Mouse (Mus musculus) cortical plate, adult 2 months (tissue): Measurements from ENCODE around the gene Mms19. TPM values are rescaled to one million over a fixed set of nuclear protein-coding genes. Genes with fewer than 3 reads are reported as not detected.

Experiments
- H3K27ac ChIP-seq: fragments of 200-500 bp; 2 replicates; pipeline ENCODE4 v1.5.1; 2012; ENCODE audit warnings: low read length, control low read depth, inconsistent platforms; ENCODE audit not compliant: insufficient read depth
- H3K4me1 ChIP-seq: fragments of 200-500 bp; 2 replicates; pipeline ENCODE4 v1.6.1; 2011; ENCODE audit warnings: low read length; ENCODE audit not compliant: control insufficient read depth, insufficient read depth
- H3K4me3 ChIP-seq: fragments of 200-500 bp; 2 replicates; pipeline ENCODE4 v1.5.1; 2011; ENCODE audit warnings: mild to moderate bottlenecking, low read length, control low read depth; ENCODE audit not compliant: insufficient read depth
- CTCF ChIP-seq: fragments of 200-500 bp; IDR thresholded peaks from 2 replicates; pipeline ENCODE4 v1.5.1; 2011; ENCODE audit warnings: mild to moderate bottlenecking, control low read depth, low read length; ENCODE audit not compliant: insufficient read depth; ENCODE audit errors: extremely low read depth
- POLR2A ChIP-seq: fragments of 200-500 bp; IDR thresholded peaks from 2 replicates; pipeline ENCODE4 v1.6.1; 2011; ENCODE audit warnings: mild to moderate bottlenecking, low read length, control low read depth; ENCODE audit not compliant: insufficient read depth; ENCODE audit errors: extremely low read depth
- polyA plus RNA-seq: library from polyadenylated mRNA; depleted of rRNA; stranded (reverse); fragments of >200 nt; gene quantifications from 2 replicates; pipeline ENCODE4 v1.2.3, GENCODE M21; 2012

The Mms19 gene
- polyA plus RNA-seq, 1 experiment: 44.3 TPM

DNA sequence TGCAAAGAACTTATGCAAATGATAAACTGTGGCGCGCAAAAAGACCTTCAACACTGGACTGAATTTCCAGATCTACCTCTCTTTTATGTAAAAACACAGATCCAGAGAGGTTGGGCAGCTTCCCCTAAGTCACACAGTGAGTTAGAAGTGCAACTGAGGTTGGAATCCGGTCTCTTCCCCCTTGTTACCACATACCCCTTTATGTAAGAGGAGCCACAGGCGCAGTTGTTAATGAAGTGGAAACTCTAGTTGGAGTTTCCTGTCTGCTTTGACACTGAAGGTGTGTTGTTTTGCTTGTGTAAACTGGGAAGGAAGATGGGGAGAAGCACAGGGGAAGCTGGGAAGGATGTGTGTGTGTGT, 1.8 kb upstream of the Mms19 start:
- Histone ChIP-seq H3K4me3 (peak overlapping the region; percentile 84), H3K4me1 (no peaks in the 10 kb centered on the region), H3K27ac (no peak overlapping the region)
- TF ChIP-seq CTCF (no peak), POLR2A (no peak)

DNA sequence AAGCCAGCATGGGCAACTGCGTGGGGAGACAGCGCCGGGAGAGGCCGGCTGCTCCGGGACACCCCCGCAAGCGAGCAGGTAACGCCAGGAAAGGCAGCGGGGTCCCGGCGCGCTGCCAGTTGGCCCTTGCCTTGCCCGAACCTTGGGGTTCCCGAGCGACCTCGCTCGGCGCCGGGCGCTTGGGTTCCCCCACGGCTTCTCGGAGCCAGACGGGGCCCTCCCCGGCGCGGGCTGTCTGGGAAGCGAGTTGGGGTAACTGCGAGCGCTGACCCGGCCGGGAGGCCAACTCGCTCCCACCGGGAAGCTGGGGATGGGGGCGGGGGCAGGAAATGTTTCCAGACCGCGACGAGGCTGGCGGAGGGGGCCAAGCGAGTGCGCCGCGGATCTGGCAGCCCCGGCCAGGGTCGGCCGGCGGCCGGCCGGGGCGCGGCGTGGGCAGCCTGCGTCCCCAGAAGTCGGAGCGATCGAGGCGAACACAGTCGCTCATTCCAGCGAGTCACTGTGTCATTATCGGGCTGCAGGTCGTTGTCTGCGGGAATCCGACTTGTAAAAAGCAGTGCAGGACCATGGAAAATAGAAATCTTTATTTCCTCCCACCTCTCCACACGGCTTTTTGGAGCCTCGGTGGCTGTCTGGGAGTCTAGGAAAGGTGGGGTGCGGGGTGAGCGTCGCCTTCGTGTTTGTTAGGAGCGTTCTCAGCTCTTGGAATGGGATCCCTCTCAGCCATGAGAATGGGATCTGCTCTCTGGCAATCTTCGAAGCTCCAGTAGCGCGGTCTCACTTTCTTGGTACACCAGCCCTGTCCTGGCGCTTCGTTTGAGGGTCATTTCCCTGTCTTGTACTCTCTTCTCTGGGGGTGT, 1.2 kb upstream of the Mms19 start:
- no peaks in the 10 kb centered on the region for H3K4me1 ChIP-seq
- H3K4me3 ChIP-seq: peak overlapping the region; percentile 84
- TF ChIP-seq POLR2A (no peak), CTCF (no peak)
- H3K27ac ChIP-seq: peak overlapping the region; percentile 17; the same call in 1 of the 2 replicates

DNA sequence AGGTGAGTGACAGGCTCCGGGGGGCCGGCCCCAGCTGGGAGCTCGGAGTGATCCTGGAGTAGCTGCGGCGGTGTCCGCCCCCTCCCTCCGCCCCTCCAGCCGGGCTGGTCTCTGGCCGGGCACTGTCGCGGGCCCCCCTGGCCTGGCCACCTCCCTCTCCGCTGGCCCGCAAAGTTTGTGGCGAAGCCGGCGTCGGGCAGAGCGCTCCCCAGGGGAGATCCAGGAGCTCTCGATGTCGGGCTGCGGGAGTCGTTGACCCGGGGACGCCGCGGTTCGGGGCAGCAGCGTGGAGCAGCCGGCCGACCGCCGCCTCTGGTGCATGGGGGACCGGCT, 604 bp upstream of the Mms19 start, which contains the start of gene Ubtd1:
TSS of gene Ubtd1 (plus strand) at position 169 of the 333 bp plus-strand sequence.
- Histone ChIP-seq H3K4me3 (peak within 1 kb of the TSS; percentile 84), H3K4me1 (no peaks in the 10 kb centered on the region), H3K27ac (peak within 1 kb of the TSS; percentile 17; the same call in 1 of the 2 replicates)
- TF ChIP-seq CTCF: no peak
- TF ChIP-seq POLR2A: no peak

DNA sequence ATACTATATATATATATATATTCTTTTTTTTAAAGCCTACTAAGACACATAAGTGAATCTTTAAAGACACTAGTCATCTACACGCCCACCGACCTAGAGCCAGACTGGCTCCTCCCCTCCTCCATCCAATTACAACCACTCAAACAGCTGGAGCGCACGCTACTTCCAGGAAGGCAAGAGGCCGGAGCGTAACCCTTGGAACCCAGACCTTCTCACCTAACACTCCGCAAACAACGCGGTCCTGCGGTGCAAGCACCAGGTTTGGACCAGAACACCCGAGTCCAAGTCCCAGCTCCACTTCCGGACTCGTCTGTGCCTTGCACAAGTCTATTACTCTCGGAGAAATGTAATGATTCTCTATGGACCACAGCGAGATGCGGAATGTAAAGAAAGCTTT, 537 bp downstream of the Mms19 start:
- Histone ChIP-seq H3K4me1 (no peaks in the 10 kb centered on the region), H3K27ac (no peak overlapping the region), H3K4me3 (peak overlapping the region; percentile 84)
- TF ChIP-seq CTCF: no peak
- TF ChIP-seq POLR2A: no peak

DNA sequence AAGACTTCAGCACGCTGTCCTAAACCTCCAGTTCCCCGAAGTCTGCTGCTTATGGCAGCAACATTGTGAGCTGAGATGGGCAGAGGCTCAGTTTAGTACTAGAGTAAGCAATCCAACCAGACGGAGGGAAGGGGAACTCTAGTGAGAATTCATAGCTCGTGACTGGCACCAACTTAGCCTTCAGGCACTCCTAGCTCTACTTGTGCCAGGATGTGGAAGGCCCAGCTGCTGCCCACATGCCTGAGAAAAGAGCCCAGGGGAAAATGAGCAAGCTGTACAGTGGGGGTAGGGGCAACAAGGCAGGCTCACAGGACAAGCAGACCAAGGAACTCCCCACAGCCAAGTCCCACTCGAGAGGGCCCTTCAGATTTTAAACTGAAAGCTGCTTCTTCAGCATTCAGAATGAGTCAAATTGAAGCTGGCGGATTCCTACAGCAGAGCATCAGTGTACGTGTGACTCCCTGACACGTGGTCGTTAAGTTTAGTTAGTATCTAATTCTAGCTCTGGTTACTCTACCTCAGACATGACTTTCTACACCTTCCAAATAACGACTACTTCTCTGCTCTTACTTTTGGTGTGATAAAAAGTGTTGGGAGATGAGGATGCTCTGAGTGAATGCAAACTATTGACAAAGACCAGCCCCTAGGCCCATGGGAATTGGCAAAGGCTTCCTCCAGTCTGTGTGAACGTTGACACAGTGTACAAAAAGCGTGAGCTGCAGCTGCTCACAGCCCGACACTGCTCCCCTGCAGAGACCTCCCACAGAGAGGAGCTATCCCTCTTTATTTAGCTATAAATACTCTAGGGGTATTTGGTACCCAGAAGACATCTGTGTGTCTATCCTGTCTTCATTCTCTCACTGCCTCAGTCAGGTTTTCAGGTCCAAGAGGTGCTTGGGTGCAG, 6.8 kb downstream of the Mms19 start:
- TF ChIP-seq CTCF: no peak
- TF ChIP-seq POLR2A: no peak
- Histone ChIP-seq H3K4me3 (no peak overlapping the region), H3K27ac (no peak overlapping the region), H3K4me1 (peaks cover 2% of the 10 kb centered on the region; the same call in 1 of the 2 replicates)

DNA sequence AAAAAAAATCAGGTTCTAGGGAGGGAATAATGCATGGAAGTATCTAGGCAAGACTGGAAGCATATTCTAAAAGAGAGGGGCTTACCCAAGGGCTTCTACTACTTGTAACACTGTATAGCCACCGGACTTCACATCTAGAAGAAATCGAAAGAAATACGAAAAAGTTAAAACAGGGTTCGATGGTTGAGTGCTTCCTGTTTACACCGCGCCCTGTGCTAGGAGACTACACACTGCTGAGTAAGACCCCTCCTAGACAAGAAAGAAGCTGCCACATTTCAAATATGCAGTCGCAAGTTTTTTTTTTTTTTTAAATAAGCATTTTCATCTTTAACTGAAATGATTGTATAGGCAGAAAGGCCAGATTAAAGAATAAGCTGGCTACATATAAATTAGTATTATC, 11.3 kb downstream of the Mms19 start:
- Histone ChIP-seq H3K4me1 (peaks cover 2% of the 10 kb centered on the region; the same call in 1 of the 2 replicates), H3K4me3 (no peak overlapping the region), H3K27ac (no peak overlapping the region)
- TF ChIP-seq CTCF (no peak), POLR2A (no peak)

DNA sequence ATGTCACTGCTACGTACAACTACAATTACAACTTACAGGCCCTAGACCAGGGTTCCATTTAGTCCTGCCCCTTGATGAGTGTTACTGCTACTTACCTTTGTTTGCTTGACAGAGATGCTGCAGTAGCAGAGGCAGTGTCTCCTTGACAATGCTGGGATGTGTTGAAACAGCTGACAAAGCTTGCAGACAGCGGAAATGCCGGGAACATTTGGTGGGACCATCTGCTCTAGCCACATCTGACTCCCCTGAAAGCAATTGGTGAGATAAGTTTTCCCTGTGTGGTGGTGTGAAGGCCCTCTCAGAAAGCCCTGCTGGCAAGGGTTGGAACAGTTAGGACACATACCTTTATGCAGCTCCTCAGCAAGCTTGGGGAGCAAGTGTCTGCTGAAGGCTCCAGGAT, 27.4 kb downstream of the Mms19 start:
- H3K4me1 ChIP-seq: no peaks in the 10 kb centered on the region
- TF ChIP-seq CTCF: no peak
- TF ChIP-seq POLR2A: no peak
- H3K27ac ChIP-seq: no peak overlapping the region
- H3K4me3 ChIP-seq: no peak overlapping the region

DNA sequence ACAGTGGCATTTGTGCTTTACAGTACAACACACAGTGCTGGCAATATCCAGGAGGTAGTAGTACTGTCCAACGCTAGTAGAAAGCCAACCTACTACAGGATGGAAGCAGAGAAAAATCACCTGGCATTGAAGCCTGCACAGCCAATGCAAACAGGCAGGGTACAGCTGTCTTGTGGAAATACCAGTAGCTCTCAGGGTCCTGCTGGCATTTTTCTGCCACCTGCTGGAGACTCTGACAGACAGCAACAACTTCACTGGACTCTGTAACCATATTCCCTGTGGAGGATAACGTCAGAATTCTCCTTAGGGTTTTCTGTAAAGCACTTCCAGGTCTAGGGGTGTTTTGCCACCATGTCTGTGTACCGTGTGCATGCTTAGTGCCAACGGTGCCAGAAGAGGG, 28.7 kb downstream of the Mms19 start:
- Histone ChIP-seq H3K4me1 (no peaks in the 10 kb centered on the region), H3K4me3 (no peak overlapping the region), H3K27ac (no peak overlapping the region)
- no peak for TF ChIP-seq POLR2A
- peak; percentile 24; the same call in 1 of the 2 replicates for TF ChIP-seq CTCF

DNA sequence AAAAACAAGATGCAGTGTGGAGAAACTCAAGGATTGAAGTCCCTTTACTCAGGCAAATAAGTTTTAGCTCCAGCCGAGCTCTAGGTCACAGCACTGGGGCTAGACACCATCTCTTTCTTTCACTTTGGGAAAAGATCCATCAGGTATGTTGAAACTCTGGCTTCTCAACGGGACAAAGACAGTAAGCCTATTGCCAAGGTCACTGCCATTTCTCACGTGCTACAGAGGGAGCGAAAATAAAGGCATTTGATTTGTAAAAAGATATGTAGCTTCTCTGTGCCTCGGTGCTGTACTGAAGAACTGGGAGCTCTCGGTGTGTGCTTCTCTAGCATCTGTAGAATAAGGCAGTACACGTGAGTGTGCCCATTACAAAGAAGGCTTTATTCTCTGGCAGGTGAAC, 37.1 kb downstream of the Mms19 start:
- no peak for TF ChIP-seq POLR2A
- TF ChIP-seq CTCF: no peak
- Histone ChIP-seq H3K27ac (no peak overlapping the region), H3K4me1 (no peaks in the 10 kb centered on the region), H3K4me3 (no peak overlapping the region)
